In genomic region chr6:5134986-5135385, GRCm38 (mm10) we compare ENCODE assay signal across 22 mouse cellular contexts. TPM values are rescaled to one million over a fixed set of nuclear protein-coding genes. Genes with fewer than 3 reads are reported as not detected.
"Had no signal": no experiment of that assay in that cellular context is flagged by ENCODE, and none has a peak within 500 bp of the region (broad histone marks: within the 10 kb centered on the region; RNA-seq: fewer than 3 reads in every experiment).

No protein-coding gene starts in this region.

- H3K4me3 ChIP-seq: megakaryocyte, embryonic 14.5 days; midbrain, embryonic 13.5 days; midbrain, embryonic 15.5 days; neural tube, embryonic 12.5 days had no signal

- H3K4me2 ChIP-seq: lung, embryonic 14.5 days; midbrain, embryonic 11.5 days; midbrain, embryonic 13.5 days; midbrain, embryonic 15.5 days; neural tube, embryonic 12.5 days had no signal

- H3K9me3 ChIP-seq: megakaryocyte, embryonic 14.5 days; midbrain, embryonic 13.5 days; midbrain, embryonic 15.5 days; neural tube, embryonic 12.5 days had no signal

- ATAC-seq: midbrain, embryonic 13.5 days; midbrain, embryonic 15.5 days had no signal

- H3K4me1 ChIP-seq: midbrain, embryonic 15.5 days; neural tube, embryonic 12.5 days had no signal

- H3K36me3 ChIP-seq: neural tube, embryonic 12.5 days had no signal

- H3K9ac ChIP-seq: lung, embryonic 14.5 days; midbrain, embryonic 13.5 days; midbrain, embryonic 15.5 days; neural tube, embryonic 12.5 days had no signal

- H3K27me3 ChIP-seq: megakaryocyte, embryonic 14.5 days; midbrain, embryonic 13.5 days; midbrain, embryonic 15.5 days; neural tube, embryonic 12.5 days had no signal

- H3K27ac ChIP-seq: macrophage; midbrain, embryonic 13.5 days; midbrain, embryonic 15.5 days; neural tube, embryonic 12.5 days had no signal

- DNase-seq: lung, adult 18-20 months; lung, embryonic 14.5 days; lung, postnatal 10 days; retina, postnatal 1 day; right cerebral cortex, adult 18-20 months; right cerebral cortex, postnatal 25 days; right cerebral cortex, postnatal 4 days; spleen, adult 18-20 months; thymus, adult 18-20 months; thymus, postnatal 14 days; thymus, postnatal 36 days had no signal

RNA-seq across cellular contexts. Expression of gene Pon1, which starts 58.8 kb away (rescaled TPM):
- polyA plus RNA-seq: lung, embryonic 14.5 days; macrophage; midbrain, postnatal 0 days; neural tube, embryonic 12.5 days; neural tube, embryonic 14.5 days; small intestine, adult 2 months; stomach, embryonic 14.5 days; thymus, postnatal 0 days had no signal
